Mouse (Mus musculus) forebrain, embryonic 15.5 days (tissue): ENCODE data around the gene Ubl4b. TPM values are rescaled to one million over a fixed set of nuclear protein-coding genes. Genes with fewer than 3 reads are reported as not detected.
A peak's percentile ranks its signal among the peaks of the same experiment; 100 is the strongest.

Source experiments
- ATAC-seq: fragments of 200-750 bp; cut with Nextera tagmentation; replicated peaks from 2 replicates; pipeline ENCODE4 v1.8.0; 2017; ENCODE audit warnings: mild to moderate bottlenecking, moderate TSS enrichment, moderate library complexity
- H3K27ac ChIP-seq: fragments of 300-500 bp; sonication (generic); replicated peaks from 2 replicates; pipeline ENCODE4 v1.5.1; 2015; ENCODE audit warnings: mild to moderate bottlenecking, inconsistent platforms
- H3K27me3 ChIP-seq: fragments of 300-500 bp; sonication (generic); 2 replicates; pipeline ENCODE4 v1.6.1; 2015; ENCODE audit warnings: inconsistent platforms
- H3K36me3 ChIP-seq: fragments of 300-500 bp; sonication (generic); 2 replicates; pipeline ENCODE4 v1.6.1; 2015; ENCODE audit warnings: mild to moderate bottlenecking, inconsistent platforms
- H3K4me1 ChIP-seq: fragments of 300-500 bp; sonication (generic); 2 replicates; pipeline ENCODE4 v1.6.1; 2015; ENCODE audit warnings: inconsistent platforms
- H3K4me2 ChIP-seq: fragments of 300-500 bp; sonication (generic); replicated peaks from 2 replicates; pipeline ENCODE4 v1.6.1; 2015; ENCODE audit warnings: mild to moderate bottlenecking, inconsistent platforms
- H3K4me3 ChIP-seq: fragments of 300-500 bp; sonication (generic); 2 replicates; pipeline ENCODE4 v1.5.1; 2015; ENCODE audit warnings: mild to moderate bottlenecking, inconsistent platforms
- H3K9ac ChIP-seq: fragments of 300-500 bp; sonication (generic); replicated peaks from 2 replicates; pipeline ENCODE4 v1.6.1; 2015; ENCODE audit warnings: mild to moderate bottlenecking, inconsistent platforms
- H3K9me3 ChIP-seq: fragments of 300-500 bp; sonication (generic); 2 replicates; pipeline ENCODE4 v1.6.1; 2016; ENCODE audit warnings: inconsistent platforms
- WGBS: fragments of 180-500 bp; shearing (Covaris S2); methylation state at CpG from one replicate; pipeline ENCODE4 v1.1.7; 2015; ENCODE audit warnings: mixed read lengths; 5-methylcytosine and 5-hydroxymethylcytosine counted together
- polyA plus RNA-seq: library from polyadenylated mRNA; unstranded; fragments of >200 nt; fragmentation: Nextera tagmentation; extraction: Ambion mirVana; gene quantifications from 2 replicates; pipeline ENCODE4 v1.2.1, GENCODE M21; 2015

Gene Ubl4b
- polyA plus RNA-seq, 1 experiment from 2014 or later = not detected

DNA sequence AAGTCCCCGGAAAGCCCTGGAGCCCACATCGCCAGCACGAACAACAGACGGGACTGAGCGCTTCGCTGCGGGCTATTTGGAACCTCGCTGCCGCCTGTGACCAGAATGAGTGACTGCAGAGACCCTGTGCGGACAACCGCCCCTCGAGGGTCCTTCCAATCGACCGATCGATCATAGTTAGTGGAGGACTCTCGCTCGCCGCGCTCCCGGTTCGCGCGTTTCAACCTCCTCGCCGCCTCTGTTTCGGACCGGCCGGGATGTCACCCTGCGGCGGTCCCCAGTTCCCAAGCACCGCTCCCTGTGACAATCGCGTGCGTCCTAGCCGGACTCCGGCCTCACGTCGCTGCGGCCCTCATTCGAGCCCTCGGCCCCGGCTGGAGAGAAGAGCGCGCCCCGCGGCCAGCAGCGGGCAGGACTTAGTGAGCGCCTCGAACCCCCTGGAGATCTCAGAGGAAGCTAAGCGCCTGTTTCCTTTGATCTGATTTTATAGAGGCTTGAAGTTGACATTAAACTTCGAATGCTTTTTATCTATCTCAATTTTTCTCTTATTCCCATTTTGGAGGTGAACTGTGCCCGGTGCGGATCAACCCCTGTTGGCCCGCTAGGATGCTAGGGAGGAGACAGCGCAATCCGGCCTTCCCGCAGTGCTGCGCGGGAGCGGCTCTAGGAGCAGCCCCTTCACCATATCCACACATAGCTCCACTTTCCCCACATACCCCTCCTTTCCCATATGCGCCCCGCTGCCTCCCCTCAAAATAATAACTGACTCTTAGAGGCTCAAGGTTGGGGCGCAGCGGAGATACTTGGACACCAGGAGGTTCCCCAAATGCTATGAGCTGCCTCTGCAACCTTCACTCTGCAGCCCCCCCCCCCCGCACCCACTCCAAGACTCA, 28.2 kb upstream of the Ubl4b start:
- H3K27ac ChIP-seq = no peak overlapping the region
- peaks cover 13% of the 10 kb centered on the region for H3K4me1 ChIP-seq
- no peak overlapping the region; the same call in 1 of the 2 replicates for H3K9ac ChIP-seq
- H3K4me2 ChIP-seq = peak overlapping the region; percentile 35
- H3K27me3 ChIP-seq = peaks cover 66% of the 10 kb centered on the region
- no peaks in the 10 kb centered on the region for H3K36me3 ChIP-seq
- under 1% methylated on average over 65 of the region's 65 CpGs for WGBS
- H3K4me3 ChIP-seq = peak overlapping the region; percentile 29
- ATAC-seq = no peak
- no peaks in the 10 kb centered on the region for H3K9me3 ChIP-seq

DNA sequence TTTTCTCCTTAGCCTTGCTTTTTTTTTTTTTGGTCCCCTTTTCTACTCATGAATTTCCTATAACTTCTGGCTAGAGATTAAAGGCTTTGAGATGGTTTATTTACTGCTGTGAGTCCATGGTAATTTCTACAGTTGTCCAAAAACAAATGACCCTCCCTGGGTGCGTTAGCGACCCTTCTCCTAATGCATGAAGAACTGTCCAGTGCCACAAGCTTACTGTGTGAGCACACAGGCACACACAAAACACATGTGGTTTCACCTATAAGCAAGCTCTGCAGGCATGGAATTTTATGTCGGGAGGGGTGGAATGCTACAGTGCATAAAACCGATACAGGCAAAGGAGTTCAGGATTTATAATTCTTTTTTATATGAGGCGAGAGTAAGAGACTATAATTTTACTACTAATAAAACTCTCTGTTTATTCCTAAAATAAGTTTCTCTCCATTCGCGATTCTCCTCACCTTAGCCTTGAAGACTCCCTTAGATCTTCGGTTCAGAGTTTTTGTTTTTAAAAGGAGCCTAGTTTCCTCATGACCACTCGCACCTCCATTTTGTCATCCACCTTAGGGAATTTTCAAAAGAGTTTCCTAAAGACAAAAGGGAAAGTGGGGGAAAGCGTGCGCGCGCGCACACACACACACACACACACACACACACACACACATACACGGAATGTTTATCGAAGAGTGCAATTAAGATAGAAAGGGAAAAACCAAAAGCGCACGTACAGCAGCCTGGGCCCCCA, 27.4 kb upstream of the Ubl4b start:
- ATAC-seq = no peak
- no peaks in the 10 kb centered on the region for H3K9me3 ChIP-seq
- WGBS = 3% methylated on average over 18 of the region's 18 CpGs
- peak overlapping the region; percentile 29 for H3K4me3 ChIP-seq
- H3K4me1 ChIP-seq = peaks cover 13% of the 10 kb centered on the region
- H3K27me3 ChIP-seq = peaks cover 70% of the 10 kb centered on the region
- peak overlapping the region; percentile 35 for H3K4me2 ChIP-seq
- no peak overlapping the region for H3K27ac ChIP-seq
- no peak overlapping the region for H3K9ac ChIP-seq
- no peaks in the 10 kb centered on the region for H3K36me3 ChIP-seq

DNA sequence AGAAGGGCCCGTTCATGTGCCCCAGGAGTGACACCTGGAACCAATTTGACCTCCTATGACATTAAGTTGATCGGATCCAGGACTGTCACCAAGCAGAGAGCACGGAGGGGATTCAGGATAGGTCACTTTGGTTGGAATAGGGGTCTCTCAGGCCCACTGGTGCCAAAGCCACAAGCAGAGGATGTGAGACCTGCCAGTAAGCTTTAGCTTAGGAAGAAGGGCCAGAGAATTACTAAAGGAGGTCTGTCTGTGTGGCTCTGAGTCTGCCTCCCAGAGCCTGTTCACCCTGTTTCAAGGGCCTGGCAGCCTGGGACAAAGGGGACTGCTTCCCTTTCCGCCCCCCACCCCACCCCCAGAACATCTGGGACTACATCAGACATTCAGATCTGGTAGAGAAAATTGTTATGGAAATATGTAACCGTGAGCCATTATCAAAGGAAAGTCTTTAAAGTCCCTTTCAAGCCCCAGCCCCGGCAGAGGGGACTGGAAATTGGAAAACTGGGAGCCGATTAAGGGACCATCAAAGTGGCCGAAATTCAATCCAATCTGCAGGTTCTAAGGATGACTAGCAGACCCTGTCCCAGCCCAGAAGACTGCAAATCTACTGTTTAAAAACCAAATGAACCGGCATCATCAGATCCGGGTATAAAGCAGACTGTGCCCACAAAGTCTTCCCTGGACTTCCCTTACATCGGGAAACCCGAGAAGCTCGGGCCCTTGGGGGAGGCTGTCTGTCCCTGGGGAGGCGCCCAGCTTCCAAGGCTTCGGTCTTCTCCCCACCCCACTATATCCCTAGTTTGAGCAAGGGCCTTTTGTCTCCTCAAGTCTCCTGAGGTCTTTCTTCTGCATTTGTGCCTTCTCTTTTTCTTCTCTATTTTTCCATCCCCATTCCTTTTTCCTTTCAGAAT, 26.5 kb upstream of the Ubl4b start:
- H3K9me3 ChIP-seq = no peaks in the 10 kb centered on the region
- peaks cover 72% of the 10 kb centered on the region for H3K27me3 ChIP-seq
- H3K27ac ChIP-seq = no peak overlapping the region
- H3K36me3 ChIP-seq = no peaks in the 10 kb centered on the region
- H3K9ac ChIP-seq = no peak overlapping the region
- H3K4me2 ChIP-seq = no peak overlapping the region
- no peak for ATAC-seq
- peaks cover 13% of the 10 kb centered on the region for H3K4me1 ChIP-seq
- no peak overlapping the region for H3K4me3 ChIP-seq
- 4% methylated on average over 15 of the region's 15 CpGs for WGBS

DNA sequence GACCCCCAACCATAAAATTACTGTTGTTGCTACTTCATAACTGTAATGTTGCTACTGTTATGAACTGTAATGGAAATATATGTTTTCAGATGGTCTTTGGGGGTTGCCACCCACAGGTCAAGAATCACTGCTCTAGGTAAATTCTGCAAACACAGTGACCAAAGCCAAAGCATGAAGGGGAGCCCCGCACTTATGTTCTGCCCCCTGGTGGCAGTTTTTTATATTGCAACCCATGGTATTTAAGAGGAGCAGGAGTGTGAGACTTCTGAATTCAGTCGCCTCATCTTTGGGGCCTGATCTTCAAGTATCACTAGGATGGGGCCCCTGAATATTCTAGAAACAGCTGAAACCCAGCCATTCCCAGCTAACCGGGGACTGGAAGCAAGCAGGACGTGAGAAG, 24.6 kb upstream of the Ubl4b start:
- Histone ChIP-seq H3K4me3 (no peak overlapping the region), H3K36me3 (no peaks in the 10 kb centered on the region), H3K27ac (no peak overlapping the region), H3K9ac (no peak overlapping the region), H3K4me1 (peaks cover 13% of the 10 kb centered on the region), H3K4me2 (no peak overlapping the region), H3K9me3 (no peaks in the 10 kb centered on the region), H3K27me3 (peaks cover 56% of the 10 kb centered on the region)
- 3% methylated on average over 4 of the region's 4 CpGs for WGBS
- no peak for ATAC-seq

- Histone ChIP-seq H3K4me1 (peaks cover 9% of the 10 kb centered on the region), H3K27me3 (peaks cover 40% of the 10 kb centered on the region), H3K9me3 (no peaks in the 10 kb centered on the region), H3K9ac (no peak overlapping the region), H3K4me3 (no peak overlapping the region), H3K27ac (no peak overlapping the region), H3K4me2 (no peak overlapping the region), H3K36me3 (no peaks in the 10 kb centered on the region)
- no peak for ATAC-seq
- WGBS = 43% methylated on average over 3 of the region's 3 CpGs
These were observed 23.0 kb upstream of the Ubl4b start for GRCm38 (mm10) chr3:107577810-107578390.

- H3K4me1 ChIP-seq = peaks cover 4% of the 10 kb centered on the region; the same call in 1 of the 2 replicates
- no peak overlapping the region for H3K4me2 ChIP-seq
- peaks cover 35% of the 10 kb centered on the region for H3K27me3 ChIP-seq
- no peak overlapping the region for H3K4me3 ChIP-seq
- H3K36me3 ChIP-seq = no peaks in the 10 kb centered on the region
- WGBS = 91% methylated on average over 3 of the region's 3 CpGs
- no peak for ATAC-seq
- no peak overlapping the region for H3K9ac ChIP-seq
- H3K27ac ChIP-seq = no peak overlapping the region
- H3K9me3 ChIP-seq = no peaks in the 10 kb centered on the region
These were observed 21.9 kb upstream of the Ubl4b start for GRCm38 (mm10) chr3:107576807-107577206.

DNA sequence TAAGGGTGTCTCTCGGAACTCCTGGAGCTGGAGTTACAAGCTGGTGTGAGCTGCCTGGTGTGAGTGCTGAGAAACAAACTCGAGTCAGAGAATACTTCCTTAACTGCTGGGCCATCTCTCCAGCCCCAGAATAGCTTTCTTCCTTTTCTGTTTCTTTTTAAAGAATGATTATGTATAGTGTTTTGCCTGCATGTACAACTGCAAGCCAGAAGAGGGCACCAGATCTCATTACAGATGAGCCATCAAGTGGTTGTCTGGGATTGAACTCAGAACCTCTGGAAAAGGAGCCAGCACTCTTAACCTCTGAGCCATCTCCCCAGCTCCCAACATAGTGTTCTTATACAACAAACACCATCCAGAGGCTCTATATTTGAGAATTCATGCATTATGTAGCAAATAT, 16.3 kb upstream of the Ubl4b start:
- no peak for ATAC-seq
- Histone ChIP-seq H3K9ac (no peak overlapping the region), H3K9me3 (no peaks in the 10 kb centered on the region), H3K4me2 (no peak overlapping the region), H3K4me1 (0 out of 2 replicates have a peak, but pooled peaks cover 4% of the 10 kb centered on the region), H3K27me3 (no peaks in the 10 kb centered on the region), H3K27ac (no peak overlapping the region), H3K4me3 (no peak overlapping the region), H3K36me3 (no peaks in the 10 kb centered on the region)
- 54% methylated on average over 2 of the region's 2 CpGs for WGBS

DNA sequence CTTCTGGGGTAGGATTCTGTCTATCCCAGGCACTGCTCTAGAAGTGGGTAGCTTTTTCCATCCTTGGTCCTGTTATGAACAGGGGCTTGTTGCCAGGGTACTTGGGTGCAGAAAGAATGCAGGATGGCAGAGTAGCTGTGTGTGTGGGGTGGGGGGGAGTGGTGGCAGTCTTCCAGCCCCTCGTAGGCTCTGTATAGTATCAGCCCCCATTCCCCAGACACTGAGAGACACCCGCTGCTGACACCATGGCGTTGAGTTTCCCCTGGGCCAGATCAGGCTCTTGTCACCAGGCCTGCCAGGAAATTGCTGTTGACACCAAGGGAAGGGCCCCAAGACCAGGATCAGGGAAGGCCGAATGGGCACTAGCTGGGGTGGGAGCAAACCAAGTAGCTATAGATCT, 13.8 kb upstream of the Ubl4b start:
- Histone ChIP-seq H3K27me3 (no peaks in the 10 kb centered on the region), H3K36me3 (no peaks in the 10 kb centered on the region), H3K9ac (no peak overlapping the region), H3K4me2 (no peak overlapping the region), H3K27ac (no peak overlapping the region), H3K4me3 (no peak overlapping the region), H3K4me1 (0 out of 2 replicates have a peak, but pooled peaks cover 4% of the 10 kb centered on the region), H3K9me3 (no peaks in the 10 kb centered on the region)
- ATAC-seq = peak; percentile 57; the same call in 1 of the 2 replicates
- 53% methylated on average over 4 of the region's 4 CpGs for WGBS

DNA sequence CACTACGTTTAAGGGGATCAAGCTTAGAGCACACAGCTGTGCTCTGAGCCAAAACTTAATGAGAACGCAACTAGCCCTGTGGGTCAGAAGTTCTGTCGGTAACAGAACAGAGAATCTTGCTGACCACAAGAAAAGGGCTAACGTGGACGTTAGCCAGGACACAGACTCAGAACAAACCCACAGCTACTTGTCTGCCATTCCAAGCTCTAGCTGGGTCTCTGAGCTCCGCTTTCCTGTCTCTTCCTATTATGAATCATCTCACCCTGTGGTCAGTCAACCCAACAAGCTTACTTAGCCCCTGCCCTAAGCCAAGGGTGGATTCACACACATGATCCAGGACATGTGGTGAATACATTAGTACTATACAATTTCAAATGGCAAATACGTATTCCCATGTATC, 12.9 kb upstream of the Ubl4b start:
- H3K36me3 ChIP-seq = no peaks in the 10 kb centered on the region
- no peak overlapping the region for H3K9ac ChIP-seq
- 78% methylated on average over 7 of the region's 7 CpGs for WGBS
- no peak overlapping the region for H3K4me3 ChIP-seq
- no peak for ATAC-seq
- no peaks in the 10 kb centered on the region for H3K9me3 ChIP-seq
- no peak overlapping the region for H3K27ac ChIP-seq
- H3K4me2 ChIP-seq = no peak overlapping the region
- no peaks in the 10 kb centered on the region for H3K27me3 ChIP-seq
- 0 out of 2 replicates have a peak, but pooled peaks cover 4% of the 10 kb centered on the region for H3K4me1 ChIP-seq

DNA sequence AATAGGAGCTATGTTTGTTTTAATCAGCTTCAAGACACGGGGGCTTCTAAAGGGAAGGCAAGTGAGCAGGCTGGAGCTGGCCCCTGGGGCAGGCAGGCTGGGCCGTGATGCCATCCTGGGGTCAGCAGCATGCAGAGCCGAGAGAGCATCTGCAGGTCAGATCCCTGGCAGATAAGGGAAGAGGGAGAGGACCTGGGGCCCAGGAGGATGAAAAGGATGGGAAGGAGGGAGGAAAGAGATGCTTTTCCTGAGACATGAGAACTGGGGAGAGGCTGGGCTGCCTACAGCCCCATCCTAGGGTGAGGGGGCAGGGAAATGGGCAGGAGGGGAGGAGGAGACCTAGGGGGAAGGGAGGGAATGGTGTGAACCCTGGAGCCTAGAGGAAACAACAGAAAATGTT, 10.5 kb upstream of the Ubl4b start:
- 0 out of 2 replicates have a peak, but pooled peaks cover 4% of the 10 kb centered on the region for H3K4me1 ChIP-seq
- 53% methylated on average over 3 of the region's 3 CpGs for WGBS
- no peaks in the 10 kb centered on the region for H3K27me3 ChIP-seq
- H3K27ac ChIP-seq = no peak overlapping the region
- no peak overlapping the region for H3K4me2 ChIP-seq
- no peaks in the 10 kb centered on the region for H3K36me3 ChIP-seq
- no peaks in the 10 kb centered on the region for H3K9me3 ChIP-seq
- no peak overlapping the region for H3K9ac ChIP-seq
- no peak for ATAC-seq
- H3K4me3 ChIP-seq = no peak overlapping the region

GRCm38 (mm10) chr3:107563880-107564279, 9.0 kb upstream of the Ubl4b start:
- no peak for ATAC-seq
- Histone ChIP-seq H3K27ac (no peak overlapping the region), H3K4me3 (no peak overlapping the region), H3K4me1 (0 out of 2 replicates have a peak, but pooled peaks cover 3% of the 10 kb centered on the region), H3K4me2 (no peak overlapping the region), H3K9me3 (no peaks in the 10 kb centered on the region), H3K27me3 (no peaks in the 10 kb centered on the region), H3K36me3 (no peaks in the 10 kb centered on the region), H3K9ac (no peak overlapping the region)
- WGBS = 34% methylated on average over 4 of the region's 4 CpGs
